Mouse (Mus musculus): Measurements from ENCODE around the gene Cd69. TPM values are rescaled to one million over a fixed set of nuclear protein-coding genes. Genes with fewer than 3 reads are reported as not detected.

Cd69 gene
- polyA plus RNA-seq, 1 experiment: 0.20 TPM

GRCm38 (mm10) chr6:129248243-129248642 lies 27.0 kb downstream of the Cd69 start:
- no peak for DNase-seq (ENCODE audit: extremely low spot score in 1 of 2, low spot score in 1 of 2)

DNA sequence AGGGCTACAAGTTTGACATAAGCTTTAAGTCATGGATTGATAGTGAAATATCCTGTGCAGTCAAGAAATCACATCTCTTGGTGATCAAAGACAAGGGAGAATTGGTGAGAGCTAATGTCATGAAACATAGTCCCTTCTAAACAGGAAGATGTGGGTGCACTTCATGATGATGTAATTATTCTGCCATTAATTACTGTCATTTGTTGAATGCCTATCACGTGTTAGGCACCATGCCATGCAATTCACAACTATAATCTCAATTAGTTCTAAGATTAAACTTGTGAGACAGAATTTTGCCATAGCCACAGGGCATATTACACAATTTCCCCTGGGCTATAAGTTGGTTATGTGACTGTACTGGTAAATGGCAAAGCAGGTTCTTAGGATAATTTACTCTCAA lies 28.2 kb downstream of the Cd69 start:
- no peak for DNase-seq (ENCODE audit: extremely low spot score in 1 of 2, low spot score in 1 of 2)

GRCm38 (mm10) chr6:129245793-129246192 lies 29.4 kb downstream of the Cd69 start:
- DNase-seq (ENCODE audit: extremely low spot score in 1 of 2, low spot score in 1 of 2): no peak

- DNase-seq (ENCODE audit: extremely low spot score in 1 of 2, low spot score in 1 of 2): no peak
These were observed 33.3 kb downstream of the Cd69 start for GRCm38 (mm10) chr6:129241907-129242306.

DNA sequence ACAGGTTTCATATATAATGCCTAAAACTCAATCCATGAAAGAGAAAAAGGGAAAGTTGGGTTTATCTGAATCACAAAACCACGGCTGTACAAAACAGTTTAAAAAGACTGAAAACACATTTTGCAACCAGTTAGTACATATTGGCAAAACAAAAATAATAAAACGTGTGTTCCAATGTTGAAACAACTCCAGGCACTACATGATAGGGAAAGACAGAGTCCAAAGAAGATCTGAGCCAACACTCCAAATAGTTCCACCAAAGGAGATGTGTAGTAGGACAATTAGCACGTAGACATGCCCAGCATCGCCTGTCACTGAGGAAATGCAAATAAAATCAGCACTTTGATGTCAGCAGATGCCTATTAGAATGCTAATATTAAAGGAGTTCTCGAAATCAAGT lies 33.8 kb downstream of the Cd69 start:
- DNase-seq (ENCODE audit: extremely low spot score in 1 of 2, low spot score in 1 of 2): no peak

- no peak for DNase-seq (ENCODE audit: extremely low spot score in 1 of 2, low spot score in 1 of 2)
These were observed 35.5 kb downstream of the Cd69 start for GRCm38 (mm10) chr6:129239564-129240248.

DNA sequence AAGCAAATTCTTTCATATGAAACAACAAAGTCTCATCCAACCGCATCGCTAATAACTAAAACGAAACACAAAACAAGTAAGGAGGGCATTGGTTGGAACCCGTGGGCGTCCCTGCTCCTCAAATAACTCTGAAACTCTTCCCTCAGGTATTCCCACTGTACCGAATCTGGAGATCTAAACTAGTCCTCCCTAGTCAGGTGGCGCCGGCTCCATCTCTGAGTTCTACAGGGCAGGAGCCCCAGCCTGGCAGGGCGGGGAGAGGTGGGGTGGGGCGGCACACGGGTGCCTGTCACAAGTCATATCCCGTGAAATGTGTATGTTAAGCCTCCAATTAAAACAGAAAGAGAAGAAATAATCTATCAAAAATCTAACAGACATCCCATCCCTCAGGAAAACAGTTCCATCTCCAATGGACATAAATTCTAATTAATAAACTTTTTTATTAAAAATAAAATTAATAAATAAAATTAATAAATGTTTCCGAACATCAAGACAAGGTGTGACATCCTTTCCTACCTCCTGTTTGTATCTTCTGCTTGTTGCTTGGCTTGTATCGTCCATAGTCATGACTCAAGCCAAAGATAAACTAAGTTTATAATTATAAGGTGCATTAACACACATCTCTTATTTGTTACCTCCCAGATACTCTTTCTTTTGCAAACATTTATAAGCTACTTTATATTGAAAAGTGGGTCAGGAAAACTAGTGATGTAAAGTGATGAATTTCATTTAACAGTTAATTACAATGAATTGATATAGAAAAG lies 36.8 kb downstream of the Cd69 start:
- DNase-seq (ENCODE audit: extremely low spot score in 1 of 2, low spot score in 1 of 2): peak in 1 of 2 experiments; percentile 31

GRCm38 (mm10) chr6:129237350-129238274 lies 37.6 kb downstream of the Cd69 start:
- DNase-seq (ENCODE audit: extremely low spot score in 1 of 2, low spot score in 1 of 2): peak; percentile 44 to 82

- DNase-seq (ENCODE audit: extremely low spot score in 1 of 2, low spot score in 1 of 2): no peak
These were observed 38.4 kb downstream of the Cd69 start for GRCm38 (mm10) chr6:129236652-129237342.

- no peak for DNase-seq (ENCODE audit: extremely low spot score in 1 of 2, low spot score in 1 of 2)
These were observed 39.3 kb downstream of the Cd69 start for GRCm38 (mm10) chr6:129235855-129236461.

DNA sequence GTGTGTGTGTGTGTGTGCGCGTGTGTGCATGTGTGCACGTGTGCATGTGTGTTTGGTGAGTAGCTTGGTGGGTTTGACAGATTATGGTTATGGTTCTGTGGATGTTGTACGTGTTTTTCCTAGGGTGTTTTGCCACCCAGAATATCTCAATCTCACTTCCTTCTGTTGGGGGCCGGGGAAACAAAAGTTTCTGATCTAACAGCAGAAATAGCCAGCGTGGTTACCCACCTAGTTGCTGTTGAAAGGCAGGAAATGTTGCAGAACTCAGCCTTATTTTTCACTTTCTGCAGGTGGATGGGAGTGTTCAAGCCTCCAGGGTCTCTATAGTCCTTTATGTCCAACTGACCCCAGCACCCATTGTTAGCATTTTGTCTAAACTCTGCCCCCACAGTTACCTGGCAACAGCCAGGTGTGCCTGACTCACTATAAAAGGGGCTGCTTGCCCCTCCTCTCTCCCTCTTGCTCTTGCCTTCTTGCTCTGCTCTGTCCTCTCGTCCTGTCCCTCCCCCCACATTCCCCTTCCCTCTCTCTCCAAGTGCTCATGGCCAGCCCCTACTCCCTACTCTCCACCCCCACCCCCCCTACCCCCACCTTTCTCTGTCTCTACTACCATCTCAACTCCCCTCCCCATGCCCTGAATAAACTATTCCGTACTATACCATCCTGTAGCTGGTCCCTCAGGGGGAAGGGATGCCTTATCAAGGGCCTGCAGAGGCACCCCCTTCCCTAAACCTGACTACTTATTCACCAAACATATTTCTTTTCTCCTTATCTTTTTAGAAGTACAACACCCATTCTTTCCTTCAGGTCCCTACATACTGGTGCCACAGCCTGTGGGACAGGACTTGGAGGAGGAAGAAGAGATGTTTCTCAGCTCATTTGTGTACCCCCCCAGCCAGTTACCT lies 40.5 kb downstream of the Cd69 start:
- no peak for DNase-seq (ENCODE audit: extremely low spot score in 1 of 2, low spot score in 1 of 2)

GRCm38 (mm10) chr6:129233955-129234369 lies 41.3 kb downstream of the Cd69 start:
- no peak for DNase-seq (ENCODE audit: extremely low spot score in 1 of 2, low spot score in 1 of 2)

DNA sequence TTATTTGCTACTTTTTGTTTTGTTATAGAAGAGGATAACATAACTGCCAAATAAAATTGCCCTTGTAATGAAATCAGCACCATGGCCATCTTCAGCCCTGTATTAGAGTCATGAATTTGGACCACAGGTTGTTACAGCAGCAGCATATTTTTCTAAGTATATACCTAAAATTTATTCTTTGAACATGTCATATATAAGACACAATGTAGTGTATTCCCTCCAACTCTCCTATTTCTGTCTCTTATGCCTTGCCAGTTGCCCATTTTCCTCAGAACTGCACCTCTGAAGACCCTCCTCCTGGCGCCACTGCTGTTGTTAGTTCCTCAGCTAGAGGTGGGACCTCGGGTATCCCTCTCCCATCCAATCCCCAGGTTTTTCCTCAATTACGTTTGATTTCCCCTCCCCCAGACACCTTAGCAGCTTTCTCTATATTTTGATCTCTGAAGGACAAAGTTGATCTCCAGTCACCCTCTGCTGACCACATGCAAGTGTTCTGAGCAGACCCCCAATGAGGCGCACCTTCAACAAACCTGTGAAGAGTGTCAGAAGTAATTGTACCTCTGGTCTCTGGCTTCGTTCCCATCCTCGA lies 41.8 kb downstream of the Cd69 start:
- DNase-seq (ENCODE audit: extremely low spot score in 1 of 2, low spot score in 1 of 2): no peak

DNA sequence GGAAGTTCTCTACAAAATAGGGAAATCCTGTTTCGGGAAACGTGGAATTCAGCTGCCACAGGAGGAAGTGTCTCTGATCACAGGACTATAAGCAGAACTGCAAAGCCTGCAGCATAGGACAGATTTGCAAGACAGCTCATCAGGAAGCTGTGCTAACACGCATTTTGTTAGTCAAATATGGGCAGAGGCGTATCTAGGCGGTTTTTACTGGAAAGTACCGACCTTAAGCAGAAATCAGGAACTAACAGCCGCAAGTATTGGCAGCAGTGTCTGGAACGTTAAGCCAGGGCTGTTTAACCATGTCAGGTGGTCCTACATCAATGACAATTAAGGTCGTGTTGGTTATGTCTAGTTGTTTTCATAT lies 42.4 kb downstream of the Cd69 start:
- DNase-seq (ENCODE audit: extremely low spot score in 1 of 2, low spot score in 1 of 2): peak in 1 of 2 experiments; percentile 39

DNA sequence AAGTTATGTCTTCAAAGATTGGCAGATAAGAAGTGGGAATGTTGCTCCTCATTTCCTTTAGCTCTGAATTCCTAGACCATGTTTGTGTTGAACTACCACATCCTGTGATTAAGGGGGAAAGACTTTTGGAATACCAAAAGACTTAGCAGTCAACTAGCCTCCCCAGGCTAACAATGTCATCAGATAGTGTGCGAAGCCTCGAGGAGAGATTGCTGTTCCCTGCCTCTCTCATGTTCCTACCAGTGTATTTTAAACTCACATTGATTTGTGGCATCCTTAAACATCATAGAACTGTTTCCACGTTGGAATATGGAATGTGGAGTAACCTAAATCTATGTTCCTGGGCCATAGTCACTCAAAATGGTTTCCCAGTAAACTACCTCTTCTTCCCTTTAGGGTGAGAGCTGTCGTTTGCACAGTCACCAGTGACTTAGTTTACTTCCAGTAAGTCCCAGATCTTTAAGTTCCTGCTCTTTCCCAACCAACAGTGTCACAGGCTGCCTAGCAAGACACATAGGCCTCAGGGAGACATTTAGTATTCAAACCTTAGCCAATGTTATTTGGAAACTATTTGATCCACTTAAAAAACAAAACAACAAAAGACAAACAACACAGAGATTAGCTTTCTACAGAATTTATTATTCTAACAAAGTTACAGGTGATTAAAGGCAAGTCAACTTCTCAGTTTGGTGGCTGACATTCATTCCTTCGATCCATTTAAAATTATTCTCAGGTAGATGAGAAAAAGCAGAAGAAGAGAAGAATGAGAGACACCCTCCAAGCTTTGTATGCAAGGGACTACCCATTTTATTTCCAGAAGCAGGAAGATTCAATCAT lies 43.0 kb downstream of the Cd69 start:
- DNase-seq (ENCODE audit: extremely low spot score in 1 of 2, low spot score in 1 of 2): no peak

DNA sequence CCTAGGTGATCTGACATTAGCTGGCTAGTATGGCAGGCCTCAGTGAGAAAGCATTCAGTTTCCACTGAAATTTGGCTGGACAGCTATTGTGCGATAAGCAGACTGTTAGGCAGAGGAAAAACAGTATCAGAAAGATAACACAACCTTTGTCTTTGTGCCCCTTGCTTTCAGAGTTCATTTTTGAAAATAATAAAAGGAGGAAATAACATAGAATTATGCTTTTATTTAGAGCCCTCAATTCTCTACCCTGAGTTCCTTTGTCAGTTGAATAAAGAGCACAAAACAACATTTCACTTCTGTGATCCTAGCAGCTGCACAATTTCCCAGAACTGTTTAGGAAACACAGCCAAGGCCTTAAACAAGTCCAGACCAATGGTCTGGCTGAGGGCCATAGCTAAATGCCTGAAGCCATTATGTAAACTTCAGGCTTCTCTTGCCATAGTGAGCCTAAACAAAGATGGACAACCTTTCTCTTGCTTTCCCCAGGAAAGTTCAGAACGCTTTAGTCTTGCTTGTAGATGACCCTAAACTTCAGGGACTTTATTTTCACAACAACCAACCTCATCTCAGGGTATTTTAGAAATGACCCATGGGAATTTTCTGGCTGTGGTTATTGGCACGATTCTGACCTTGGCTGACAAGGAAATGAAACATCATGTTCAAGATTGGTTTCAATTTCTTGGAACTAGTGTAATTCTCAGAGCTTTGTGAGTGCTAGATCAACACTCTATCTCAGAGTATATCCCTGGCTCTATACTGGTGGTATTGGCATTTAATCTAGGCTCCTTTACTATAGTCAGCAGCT lies 45.3 kb downstream of the Cd69 start:
- no peak for DNase-seq (ENCODE audit: extremely low spot score in 1 of 2, low spot score in 1 of 2)

Data from frontal cortex, adult 2 months (tissue).